Mouse (Mus musculus) heart, adult 2 months (tissue): ENCODE results near the gene Ifih1.

ENCODE experiments used
- CTCF ChIP-seq: fragments of 200-600 bp; IDR thresholded peaks from 2 replicates; pipeline ENCODE4 v1.8.1; 2022; ENCODE audit warnings: antibody characterized with exemption, mild to moderate bottlenecking, moderate library complexity
- POLR2A ChIP-seq: fragments of 200-500 bp; IDR thresholded peaks from 2 replicates; pipeline ENCODE4 v1.6.1; 2011; ENCODE audit warnings: mild to moderate bottlenecking, low read depth, low read length, control low read depth; ENCODE audit not compliant: insufficient read depth

DNA sequence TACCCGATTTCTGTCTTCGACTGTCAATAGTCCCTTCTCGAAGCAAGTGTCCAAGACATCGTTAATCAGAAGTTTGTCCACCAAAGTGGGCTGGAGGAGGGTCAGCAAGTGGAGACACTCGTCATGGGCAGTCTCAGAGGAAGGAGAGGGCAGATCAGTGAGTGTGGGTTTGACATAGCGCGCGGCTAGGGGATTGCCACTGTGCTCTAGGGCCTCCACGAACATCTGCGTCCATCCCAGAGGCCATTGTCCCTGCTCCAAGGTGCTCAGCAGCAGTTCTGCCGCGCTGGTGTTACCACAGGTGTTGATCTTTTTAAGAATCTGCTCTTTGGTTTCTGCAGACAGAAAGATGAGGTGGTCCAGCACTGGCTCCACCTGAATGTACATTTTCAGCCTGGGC is 580 bp downstream of the Ifih1 start:
- no peak for TF ChIP-seq CTCF
- no peak for TF ChIP-seq POLR2A
